Mouse (Mus musculus) stomach, embryonic 16.5 days (tissue): ENCODE data around the gene G6pc. TPM values are rescaled to one million over a fixed set of nuclear protein-coding genes. Genes with fewer than 3 reads are reported as not detected.
A peak's percentile ranks its signal among the peaks of the same experiment; 100 is the strongest.
"Not testable (repeated sequence)": the region's sequence is repeated elsewhere in the genome, so short reads cannot be mapped to it uniquely, and the experiment has no call there.

Source experiments
- ATAC-seq: fragments of 200-750 bp; cut with Nextera tagmentation; 2 replicates; pipeline ENCODE4 v1.8.0; 2017; ENCODE audit warnings: moderate number of reproducible peaks, moderate TSS enrichment; ENCODE audit not compliant: insufficient read depth, low FRiP score
- H3K27ac ChIP-seq: fragments of 300-500 bp; sonication (generic); 2 replicates; pipeline ENCODE4 v1.5.1; 2014; ENCODE audit warnings: low read length
- H3K27me3 ChIP-seq: fragments of 300-500 bp; sonication (generic); 2 replicates; pipeline ENCODE4 v1.6.1; 2014; ENCODE audit warnings: low read length, control low read depth, mixed read lengths; ENCODE audit not compliant: control insufficient read depth, insufficient read depth
- H3K36me3 ChIP-seq: fragments of 300-500 bp; sonication (generic); 2 replicates; pipeline ENCODE4 v1.6.1; 2014; ENCODE audit warnings: low read length; ENCODE audit not compliant: control insufficient read depth, insufficient read depth
- H3K4me1 ChIP-seq: fragments of 300-500 bp; sonication (generic); 2 replicates; pipeline ENCODE4 v1.6.1; 2014; ENCODE audit warnings: low read length, control low read depth, mixed read lengths; ENCODE audit not compliant: control insufficient read depth, insufficient read depth
- H3K4me2 ChIP-seq: fragments of 300-500 bp; sonication (generic); 2 replicates; pipeline ENCODE4 v1.6.1; 2014; ENCODE audit warnings: low read depth, low read length, mixed read lengths
- H3K4me3 ChIP-seq: fragments of 300-500 bp; sonication (generic); replicated peaks from 2 replicates; pipeline ENCODE4 v1.5.1; 2014; ENCODE audit warnings: mild to moderate bottlenecking, low read length
- H3K9ac ChIP-seq: fragments of 300-500 bp; sonication (generic); 2 replicates; pipeline ENCODE4 v1.6.1; 2014; ENCODE audit warnings: low read length
- H3K9me3 ChIP-seq: fragments of 300-500 bp; sonication (generic); replicated peaks from 2 replicates; pipeline ENCODE4 v1.6.1; 2016; ENCODE audit warnings: low read length, control low read depth; ENCODE audit not compliant: control insufficient read depth
- WGBS: fragments of 180-500 bp; shearing (Covaris S2); extraction: QIAGEN DNeasy Blood & Tissue Kit; methylation state at CpG from one replicate; pipeline ENCODE4 v1.1.7; 2014; 5-methylcytosine and 5-hydroxymethylcytosine counted together
- polyA plus RNA-seq: library from polyadenylated mRNA; unstranded; fragments of >200 nt; fragmentation: Nextera tagmentation; extraction: Ambion mirVana; gene quantifications from 2 replicates; pipeline ENCODE4 v1.2.1, GENCODE M21; 2015

The G6pc gene
- polyA plus RNA-seq, 1 experiment from 2014 or later = 0.09 TPM

DNA sequence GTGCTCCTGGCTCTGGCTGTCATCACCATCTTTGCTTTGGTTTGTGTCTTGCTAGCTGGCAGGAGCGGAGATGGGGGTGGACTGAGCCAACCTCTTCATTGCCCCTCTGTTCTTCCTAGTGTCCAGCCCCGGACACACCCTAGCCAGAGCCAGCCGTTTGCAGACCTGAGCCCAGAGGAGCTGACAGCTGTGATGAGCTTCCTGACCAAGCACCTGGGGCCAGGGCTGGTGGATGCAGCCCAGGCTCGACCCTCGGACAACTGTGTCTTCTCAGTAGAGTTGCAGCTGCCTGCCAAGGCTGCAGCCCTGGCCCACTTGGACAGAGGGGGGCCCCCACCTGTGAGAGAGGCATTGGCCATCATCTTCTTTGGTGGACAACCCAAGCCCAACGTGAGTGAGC, 36.4 kb upstream of the G6pc start:
- H3K4me1 ChIP-seq, H3K9me3 ChIP-seq, H3K27me3 ChIP-seq, ATAC-seq, H3K36me3 ChIP-seq: not testable (repeated sequence)
- Histone ChIP-seq H3K4me2 (peak overlapping the region; percentile 31; the same call in 1 of the 2 replicates), H3K27ac (peak overlapping the region; percentile 64; the same call in 1 of the 2 replicates), H3K9ac (0 out of 2 replicates have a peak overlapping the region, but pooled peaks have one; percentile 41), H3K4me3 (peak overlapping the region; percentile 18)
- 68% methylated on average over 6 of the region's 6 CpGs for WGBS

DNA sequence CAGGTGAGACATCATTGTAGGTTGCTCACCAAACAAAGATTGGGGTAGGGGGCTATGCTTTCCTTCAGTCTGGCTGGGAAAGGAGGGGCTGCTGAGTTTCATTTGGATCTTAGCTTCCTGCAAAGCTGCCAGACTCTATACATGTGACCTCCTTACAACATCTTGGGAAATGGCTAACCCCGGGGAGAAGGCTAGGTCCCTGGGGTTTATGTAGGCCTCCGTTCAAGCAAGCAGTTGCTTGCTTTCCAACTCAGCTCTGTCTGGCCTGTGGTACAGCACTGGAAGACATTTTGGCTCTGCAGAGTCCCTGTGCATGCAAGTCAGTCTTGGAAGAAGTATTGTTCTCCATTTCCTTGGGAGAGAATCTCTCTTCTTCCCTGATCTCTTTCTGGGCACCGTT, 34.8 kb upstream of the G6pc start:
- Histone ChIP-seq H3K4me3 (peak overlapping the region; percentile 24), H3K27me3 (no peaks in the 10 kb centered on the region), H3K9ac (peak overlapping the region; percentile 27), H3K9me3 (no peaks in the 10 kb centered on the region), H3K36me3 (no peaks in the 10 kb centered on the region), H3K4me2 (peak overlapping the region; percentile 31), H3K4me1 (peaks cover 14% of the 10 kb centered on the region), H3K27ac (0 out of 2 replicates have a peak overlapping the region, but pooled peaks have one; percentile 13)
- WGBS = 70% methylated on average over 3 of the region's 3 CpGs
- no peak for ATAC-seq

DNA sequence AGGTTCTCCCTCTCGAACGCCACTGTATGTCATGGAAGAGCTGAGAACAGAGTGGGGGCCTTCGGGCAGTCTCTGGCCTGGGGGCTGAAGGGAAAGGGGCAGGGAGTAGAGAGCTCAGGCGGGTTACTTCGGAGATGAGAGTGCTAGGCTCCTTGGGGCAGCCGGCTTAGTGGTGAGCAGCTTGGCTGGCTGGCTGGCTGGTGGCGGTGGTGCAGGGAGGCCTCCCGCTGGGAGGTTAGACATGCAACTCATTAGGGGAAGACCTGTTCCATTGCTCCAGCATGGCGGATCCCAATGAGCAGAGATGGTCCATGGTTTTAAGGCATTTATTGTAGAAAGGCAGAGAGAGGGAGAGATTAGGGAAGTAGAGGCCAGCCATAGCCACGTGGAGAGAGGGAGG, 33.3 kb upstream of the G6pc start:
- H3K27me3 ChIP-seq = no peaks in the 10 kb centered on the region
- H3K27ac ChIP-seq = no peak overlapping the region
- H3K9me3 ChIP-seq = no peaks in the 10 kb centered on the region
- H3K36me3 ChIP-seq = no peaks in the 10 kb centered on the region
- ATAC-seq = no peak
- H3K4me2 ChIP-seq = peak overlapping the region; percentile 31; the same call in 1 of the 2 replicates
- 47% methylated on average over 10 of the region's 10 CpGs for WGBS
- peaks cover 20% of the 10 kb centered on the region for H3K4me1 ChIP-seq
- peak overlapping the region; percentile 24 for H3K4me3 ChIP-seq
- H3K9ac ChIP-seq = no peak overlapping the region

DNA sequence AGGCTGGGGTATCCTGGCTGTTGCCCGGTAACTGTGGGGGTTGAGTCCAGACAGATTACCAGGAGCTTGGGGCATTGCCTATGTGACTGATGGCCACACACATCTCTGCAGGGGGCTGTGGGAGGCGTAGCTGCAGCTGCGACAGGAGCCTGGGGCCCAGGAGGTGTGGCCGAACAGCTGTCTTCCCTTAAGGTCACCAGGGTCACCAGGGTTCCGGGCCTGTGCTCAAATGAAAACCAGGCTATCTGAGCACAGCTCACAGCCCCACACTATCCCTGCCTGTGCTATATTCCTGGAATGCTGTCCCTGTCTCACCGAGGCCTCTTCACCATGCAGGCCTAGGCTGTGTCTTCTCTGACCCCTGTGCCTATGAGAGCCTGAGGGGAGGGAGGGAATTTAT, 32.8 kb upstream of the G6pc start:
- no peaks in the 10 kb centered on the region for H3K36me3 ChIP-seq
- no peaks in the 10 kb centered on the region for H3K9me3 ChIP-seq
- 23% methylated on average over 6 of the region's 6 CpGs for WGBS
- H3K4me3 ChIP-seq = peak overlapping the region; percentile 9; the same call in 1 of the 2 replicates
- peak overlapping the region; percentile 31; the same call in 1 of the 2 replicates for H3K4me2 ChIP-seq
- H3K9ac ChIP-seq = no peak overlapping the region
- H3K27ac ChIP-seq = no peak overlapping the region
- peaks cover 17% of the 10 kb centered on the region for H3K4me1 ChIP-seq
- H3K27me3 ChIP-seq = no peaks in the 10 kb centered on the region
- ATAC-seq = no peak

DNA sequence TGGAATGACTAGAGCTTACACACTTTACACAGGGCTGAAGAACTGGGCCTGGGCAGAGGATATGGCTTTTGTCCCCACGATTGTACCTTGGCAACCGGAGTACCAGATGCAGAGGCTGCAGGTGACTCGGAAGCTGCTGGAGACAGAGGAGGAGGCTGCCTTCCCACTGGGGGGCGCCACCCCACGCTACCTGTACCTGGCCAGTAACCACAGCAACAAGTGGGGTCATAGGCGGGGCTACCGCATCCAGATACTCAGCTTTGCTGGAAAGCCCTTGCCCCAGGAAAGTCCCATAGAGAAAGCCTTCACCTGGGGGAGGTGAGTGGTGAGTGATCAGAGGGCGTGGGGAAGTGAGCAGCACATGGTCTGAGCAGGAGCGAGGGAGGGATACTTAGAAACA, 31.7 kb upstream of the G6pc start:
- Histone ChIP-seq H3K27me3 (no peaks in the 10 kb centered on the region), H3K9me3 (no peaks in the 10 kb centered on the region), H3K9ac (no peak overlapping the region), H3K4me3 (no peak overlapping the region), H3K27ac (no peak overlapping the region), H3K36me3 (no peaks in the 10 kb centered on the region), H3K4me2 (no peak overlapping the region), H3K4me1 (peaks cover 17% of the 10 kb centered on the region)
- 74% methylated on average over 9 of the region's 9 CpGs for WGBS
- no peak for ATAC-seq

DNA sequence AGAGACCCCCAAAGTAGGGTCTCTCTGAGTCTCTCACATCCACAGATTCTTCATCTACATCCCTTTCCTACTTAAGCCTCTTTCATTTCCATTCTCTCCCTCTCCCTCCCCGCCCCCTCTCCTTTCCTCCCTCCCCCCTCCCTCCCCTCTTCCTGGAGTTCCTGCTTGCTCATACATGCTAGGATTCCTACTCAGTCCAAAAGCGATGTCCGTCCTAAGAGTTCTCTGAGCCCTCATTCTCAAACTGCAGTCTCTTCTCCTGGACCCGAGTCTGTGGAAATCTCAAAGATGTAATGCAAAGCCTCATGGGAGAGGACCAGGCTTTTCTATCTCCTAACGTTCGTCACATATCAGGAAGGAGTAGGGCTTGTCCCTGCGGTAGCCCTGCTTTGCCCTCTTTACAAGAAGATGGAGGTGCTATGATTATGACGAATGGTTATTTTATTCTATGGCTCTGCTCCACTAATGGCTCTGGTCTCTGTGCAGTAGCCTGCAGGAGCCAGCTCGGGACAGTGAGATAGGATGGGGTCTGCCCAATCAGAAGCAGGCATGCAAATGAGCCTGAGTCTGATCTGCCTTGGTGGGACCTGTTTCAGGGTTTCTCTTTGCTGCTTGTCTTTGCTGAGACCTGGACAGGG, 29.1 kb upstream of the G6pc start:
- H3K4me2 ChIP-seq = peak overlapping the region; percentile 51
- H3K27ac ChIP-seq = 0 out of 2 replicates have a peak overlapping the region, but pooled peaks have one; percentile 12
- H3K36me3 ChIP-seq = no peaks in the 10 kb centered on the region
- peak overlapping the region; percentile 19 for H3K9ac ChIP-seq
- no peaks in the 10 kb centered on the region for H3K9me3 ChIP-seq
- peak overlapping the region; percentile 25 for H3K4me3 ChIP-seq
- no peaks in the 10 kb centered on the region for H3K27me3 ChIP-seq
- WGBS = under 1% methylated on average over 8 of the region's 9 CpGs
- H3K4me1 ChIP-seq = peaks cover 17% of the 10 kb centered on the region
- ATAC-seq = peak; percentile 69

DNA sequence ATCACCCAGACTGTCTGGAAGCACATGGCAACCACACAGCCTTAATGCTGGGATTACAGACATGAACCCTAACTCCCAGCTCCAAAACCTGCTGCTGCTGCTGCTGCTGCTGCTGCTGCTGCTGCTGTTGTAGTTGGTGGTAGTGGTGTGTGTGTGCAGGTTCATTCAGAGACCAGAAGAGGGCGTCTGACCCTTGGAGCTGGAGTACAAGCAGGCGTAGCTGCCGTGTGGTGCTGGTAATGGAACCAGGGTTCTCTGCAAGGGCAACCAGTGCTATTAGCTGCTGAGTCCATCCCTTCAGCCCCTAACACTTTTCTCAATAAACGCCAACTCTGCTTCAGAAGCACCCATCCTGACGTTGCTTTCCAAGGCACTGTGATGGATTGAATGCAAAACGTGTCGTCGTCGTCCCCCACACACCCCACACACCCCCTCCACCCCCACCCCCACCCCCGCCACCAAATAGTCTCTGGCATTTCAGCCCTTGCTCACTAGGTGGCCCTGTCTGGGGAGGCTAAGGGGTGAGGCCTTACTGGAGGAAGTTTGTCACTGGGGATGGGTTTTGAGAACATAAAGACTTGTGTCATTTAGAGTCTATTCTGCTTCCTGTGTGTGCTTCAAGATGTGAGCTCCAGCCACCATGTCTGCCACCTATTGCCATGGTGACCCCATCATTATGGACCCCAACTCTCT, 20.1 kb upstream of the G6pc start:
- Histone ChIP-seq H3K4me3 (no peak overlapping the region), H3K9me3 (no peaks in the 10 kb centered on the region), H3K27ac (no peak overlapping the region), H3K4me2 (no peak overlapping the region), H3K9ac (no peak overlapping the region), H3K4me1 (no peaks in the 10 kb centered on the region), H3K36me3 (no peaks in the 10 kb centered on the region), H3K27me3 (no peaks in the 10 kb centered on the region)
- 66% methylated on average over 10 of the region's 10 CpGs for WGBS
- ATAC-seq = no peak

DNA sequence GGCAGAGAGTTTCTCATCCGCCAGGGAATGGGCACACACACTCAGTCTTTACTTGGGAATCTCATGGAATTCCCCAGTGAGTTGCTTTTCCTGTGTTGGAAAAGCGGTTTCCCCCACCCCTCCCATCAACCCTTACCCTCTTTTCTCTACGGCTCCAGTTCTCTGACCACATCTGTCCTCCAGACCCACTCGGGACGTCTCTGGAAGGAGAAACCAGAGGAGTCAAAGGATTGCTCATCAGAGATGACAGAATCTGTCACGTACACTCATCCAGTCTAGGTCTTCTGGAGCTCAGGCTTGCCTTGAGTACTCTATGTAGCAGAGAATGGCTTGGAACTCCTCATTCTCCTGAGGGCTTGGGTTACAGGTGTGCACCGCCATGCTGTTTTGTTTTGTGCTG, 18.6 kb upstream of the G6pc start:
- Histone ChIP-seq H3K27me3 (no peaks in the 10 kb centered on the region), H3K4me1 (no peaks in the 10 kb centered on the region), H3K9ac (no peak overlapping the region), H3K27ac (no peak overlapping the region), H3K4me3 (no peak overlapping the region), H3K9me3 (no peaks in the 10 kb centered on the region), H3K4me2 (no peak overlapping the region), H3K36me3 (no peaks in the 10 kb centered on the region)
- 70% methylated on average over 7 of the region's 7 CpGs for WGBS
- ATAC-seq = no peak

DNA sequence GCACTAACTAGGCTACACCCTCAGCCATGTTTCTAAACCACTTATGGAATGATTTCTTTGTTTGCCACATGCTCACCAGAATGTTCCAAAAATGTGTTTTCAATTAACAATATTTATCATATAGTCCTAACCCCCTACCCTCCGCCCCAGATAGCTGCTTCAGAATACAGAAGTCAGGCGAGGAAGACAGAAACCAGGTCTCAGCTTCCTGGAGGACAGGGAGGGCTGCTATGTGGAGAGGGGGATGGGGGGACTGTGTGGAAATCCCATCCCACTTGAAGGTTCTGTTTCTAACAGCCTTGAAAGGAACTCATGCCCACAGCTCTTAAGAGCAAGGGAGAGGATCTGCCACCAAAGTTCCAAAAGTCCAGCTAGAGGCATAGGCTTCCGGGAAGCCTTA, 18.1 kb upstream of the G6pc start:
- no peak overlapping the region for H3K27ac ChIP-seq
- H3K27me3 ChIP-seq = no peaks in the 10 kb centered on the region
- no peak for ATAC-seq
- H3K9ac ChIP-seq = no peak overlapping the region
- H3K36me3 ChIP-seq = no peaks in the 10 kb centered on the region
- no peak overlapping the region for H3K4me3 ChIP-seq
- no peak overlapping the region for H3K4me2 ChIP-seq
- H3K9me3 ChIP-seq = no peaks in the 10 kb centered on the region
- WGBS = 71% methylated on average over 3 of the region's 3 CpGs
- no peaks in the 10 kb centered on the region for H3K4me1 ChIP-seq
